Mouse (Mus musculus) common myeloid progenitor, adult 5-6 weeks (primary cell): ENCODE results near the gene Trmu. TPM values are rescaled to one million over a fixed set of nuclear protein-coding genes. Genes with fewer than 3 reads are reported as not detected.
A peak's percentile ranks its signal among the peaks of the same experiment; 100 is the strongest.
"Not testable (repeated sequence)": the region's sequence is repeated elsewhere in the genome, so short reads cannot be mapped to it uniquely, and the experiment has no call there.

Experiments used
- ATAC-seq: replicated peaks from 2 replicates; pipeline ENCODE4 v1.8.0; 2016; ENCODE audit warnings: low read depth, mild to moderate bottlenecking, moderate TSS enrichment, inconsistent platforms; ENCODE audit not compliant: poor library complexity, severe bottlenecking
- total RNA-seq: library from RNA; stranded (forward); fragments of 200-1000, 187-1606 nt; gene quantifications from 2 replicates; pipeline ENCODE4 v1.2.3, GENCODE M21; 2017

Gene Trmu
- total RNA-seq: 30.2 and 30.9 TPM in 2 replicates

DNA sequence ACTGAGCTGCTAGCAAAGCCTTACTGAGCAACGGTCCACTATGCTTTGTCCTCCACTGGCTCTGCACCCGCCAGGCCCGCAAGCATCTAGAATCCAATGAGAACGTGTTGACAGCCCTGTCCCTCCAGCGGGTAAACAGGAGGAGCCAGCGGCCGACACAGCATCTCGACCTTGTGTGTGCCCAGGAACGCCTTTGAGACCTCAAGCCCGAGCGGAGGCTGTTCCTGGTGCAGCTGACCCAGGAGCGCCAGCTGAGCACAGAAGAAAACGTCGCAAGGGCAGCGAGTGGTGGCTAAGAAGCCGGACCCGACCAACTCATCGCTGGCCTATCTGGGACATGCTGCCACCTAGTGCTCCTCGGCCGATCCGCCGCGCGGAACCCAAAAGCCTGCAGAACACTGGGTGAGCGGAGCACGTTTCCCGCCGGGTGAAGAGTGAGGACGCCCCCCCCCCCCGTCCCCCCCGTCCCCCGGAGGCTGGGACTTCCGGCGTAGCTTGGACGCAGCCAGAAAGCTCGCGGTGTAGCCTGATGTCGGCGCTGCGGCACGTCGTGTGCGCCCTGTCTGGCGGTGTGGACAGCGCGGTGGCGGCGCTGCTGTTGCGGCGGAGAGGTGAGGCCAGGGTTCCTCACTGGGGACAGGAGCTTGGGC, at the start of gene Trmu:
Gene Trmu, plus strand, starts transcription at position 465 of the 650 bp plus-strand sequence.
- ATAC-seq: peak; percentile 93

DNA sequence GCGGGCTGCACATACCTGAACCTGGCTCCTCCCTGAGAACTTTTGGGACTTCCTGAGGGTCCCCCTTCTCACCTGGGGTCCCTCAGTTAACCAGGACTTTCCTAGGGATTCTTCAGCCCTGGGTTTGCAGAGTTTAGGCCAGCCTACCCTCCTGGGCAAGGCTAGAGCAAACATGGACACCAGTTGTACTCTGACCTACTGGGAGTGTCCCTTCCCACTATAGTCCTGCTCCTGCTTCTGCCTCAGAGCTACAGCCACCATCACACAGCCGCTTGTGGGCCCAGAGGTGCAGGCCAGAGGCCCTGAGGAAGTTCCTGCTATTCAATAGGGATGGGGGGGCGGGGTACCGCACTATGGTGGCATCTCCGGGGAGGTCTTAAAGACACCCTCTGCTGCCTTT, 49.6 kb upstream of the Trmu start:
- ATAC-seq: no peak

DNA sequence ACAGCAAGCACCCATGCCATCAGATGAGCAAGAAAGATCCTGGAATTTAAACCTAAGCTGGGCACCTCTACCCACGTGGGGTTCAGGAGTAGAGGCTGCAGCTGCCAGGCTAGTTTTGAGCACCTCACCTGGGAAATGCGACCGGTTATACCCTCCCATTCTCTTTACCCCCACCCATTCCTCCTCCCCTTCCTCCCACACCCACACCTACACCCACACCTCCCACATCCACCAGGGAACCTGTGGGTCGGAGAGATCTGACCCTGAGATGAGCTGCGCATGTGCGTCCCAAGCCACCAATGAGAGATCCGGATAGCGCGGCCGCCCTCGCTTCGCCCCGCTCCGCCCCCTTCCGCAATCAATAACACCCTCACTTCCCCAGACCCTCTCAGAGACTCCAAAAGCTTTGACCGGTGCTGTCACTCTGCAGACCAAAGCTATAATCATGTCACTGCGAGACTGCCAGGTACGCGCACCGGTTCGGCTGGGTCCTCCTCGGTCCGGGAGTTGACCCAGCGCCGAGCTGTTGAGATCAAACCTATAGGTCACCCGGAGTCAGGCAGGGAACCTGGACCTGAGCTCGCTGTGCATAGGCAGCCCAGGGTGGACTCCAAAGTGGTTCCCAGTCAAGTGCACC, 47.0 kb upstream of the Trmu start, which contains the start of gene Ttc38:
Gene Ttc38, plus strand, starts transcription at position 353 of the 637 bp plus-strand sequence.
- peak; percentile 90 for ATAC-seq

DNA sequence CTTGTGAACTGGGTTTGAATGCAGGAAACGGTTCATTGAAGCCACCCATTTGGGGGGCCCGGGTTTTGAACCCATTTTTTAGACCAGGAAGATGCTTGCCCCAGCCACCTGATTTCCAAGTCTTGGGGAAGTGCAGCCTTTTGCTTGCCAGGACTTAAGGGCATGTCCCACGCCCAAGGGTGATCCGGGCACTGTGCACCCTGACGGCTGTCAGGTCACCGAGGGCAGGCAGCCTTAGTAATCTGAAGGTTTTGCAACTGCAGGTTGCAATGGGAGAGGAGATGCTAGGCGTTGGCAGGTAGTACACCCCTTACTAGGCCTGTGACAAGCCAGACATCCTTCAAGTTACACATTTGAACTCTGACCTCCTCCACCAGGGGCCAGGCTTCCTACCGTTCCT, 46.5 kb upstream of the Trmu start:
- no peak for ATAC-seq

DNA sequence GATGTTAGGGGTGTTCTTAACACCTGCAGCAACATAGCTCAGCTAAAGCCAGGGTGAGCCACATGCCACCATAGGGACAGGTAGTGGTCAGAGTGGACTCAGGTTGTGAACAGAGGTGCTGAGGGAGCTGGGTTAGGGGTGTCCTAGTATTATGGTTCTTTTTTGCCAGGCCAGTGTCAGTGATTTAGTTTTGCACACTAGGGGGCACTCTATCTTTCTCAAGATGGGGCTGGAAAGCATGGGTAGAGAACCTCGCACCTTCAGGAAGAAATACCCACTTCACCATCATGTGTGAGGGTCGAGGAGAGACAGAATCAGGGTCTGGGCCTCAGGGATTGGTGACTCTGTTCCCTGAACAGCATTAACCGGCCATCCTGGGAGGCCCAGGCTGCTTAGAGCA, 43.8 kb upstream of the Trmu start:
- no peak for ATAC-seq

DNA sequence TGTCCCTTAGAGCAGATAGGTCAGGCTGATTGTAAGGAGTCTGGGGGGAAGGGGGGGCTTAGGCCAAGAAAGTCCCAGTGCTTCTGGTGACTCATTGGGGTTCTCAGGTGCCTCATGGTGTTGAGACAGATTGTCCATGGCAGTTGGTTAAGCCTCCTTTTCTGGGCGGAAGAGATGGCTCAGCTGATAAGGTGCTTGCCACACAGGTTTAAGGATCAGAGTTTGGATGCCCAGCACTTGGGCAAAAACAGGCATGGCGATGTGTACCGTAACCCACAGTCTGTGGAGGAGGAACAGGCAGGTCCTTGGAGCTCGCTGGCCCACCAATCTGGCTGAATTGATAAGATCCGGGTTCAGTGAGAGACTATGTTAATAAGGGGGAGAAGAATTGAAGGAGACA, 42.2 kb upstream of the Trmu start:
- ATAC-seq: no peak

DNA sequence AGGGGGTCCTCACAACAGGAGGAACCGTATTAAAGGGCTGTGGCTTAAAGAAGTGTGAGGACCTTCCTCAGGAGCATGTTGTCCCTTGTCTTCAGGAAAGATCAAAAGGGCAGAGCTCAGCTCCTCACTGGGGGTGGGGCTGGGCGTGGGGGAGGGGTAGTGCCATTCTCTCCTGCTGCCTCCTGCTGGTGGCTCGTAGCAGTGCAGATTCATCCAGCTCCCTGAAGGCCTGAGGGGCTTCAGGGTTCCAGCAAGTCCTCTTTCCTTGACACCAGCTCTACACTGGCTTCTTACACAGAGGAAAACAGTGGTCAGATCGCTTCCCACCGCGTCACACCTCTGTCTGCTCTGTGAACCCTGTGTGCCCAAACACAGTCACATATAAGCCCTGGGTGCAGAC, 38.1 kb upstream of the Trmu start:
- ATAC-seq: no peak

DNA sequence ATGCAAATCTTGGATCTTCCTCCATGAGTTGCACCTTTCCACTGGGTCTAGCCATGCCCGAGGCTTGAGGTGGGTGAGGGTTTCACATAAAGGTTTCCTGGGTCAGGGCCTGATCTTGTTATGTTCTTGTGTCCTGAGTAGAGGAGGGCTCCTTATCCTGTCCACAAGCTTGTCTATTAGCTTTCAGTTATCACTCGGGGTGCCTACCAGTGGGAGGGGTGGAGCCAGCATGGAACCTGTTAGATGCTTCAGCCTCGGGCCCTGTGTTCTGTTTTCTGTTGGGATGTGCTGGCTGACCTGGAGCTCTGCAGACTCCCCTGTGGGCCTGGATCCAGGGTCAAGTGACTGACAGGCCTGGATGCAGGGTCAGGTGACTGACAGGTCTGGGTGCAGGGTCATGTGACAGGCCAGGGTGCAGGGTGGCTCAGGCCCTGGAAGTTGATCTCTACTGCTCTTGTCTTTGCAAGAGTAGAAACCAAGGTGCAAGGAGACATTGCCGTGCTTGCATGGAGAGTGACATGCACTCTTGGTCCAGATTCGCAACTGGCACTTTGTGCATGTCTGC, 37.2 kb upstream of the Trmu start:
- ATAC-seq: no peak

DNA sequence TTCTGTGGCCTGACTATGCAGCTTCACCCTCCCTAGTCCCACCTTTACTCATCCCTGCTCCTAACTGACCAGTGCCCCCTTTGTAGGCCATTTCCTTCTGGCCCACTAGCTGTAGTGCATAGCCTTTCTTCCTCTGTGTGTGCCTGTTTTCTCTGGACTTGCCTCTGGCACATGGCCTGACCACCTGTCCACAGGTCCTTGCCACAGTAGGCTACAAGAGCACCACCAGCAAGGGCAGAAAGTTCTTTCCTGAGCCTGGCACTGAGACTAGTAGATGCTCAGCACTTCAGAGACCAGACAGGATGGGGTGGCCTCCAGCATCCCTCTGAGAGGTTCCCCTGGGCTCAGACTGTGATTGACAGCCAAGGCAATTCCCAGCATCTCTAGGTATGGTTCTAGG, 34.0 kb upstream of the Trmu start:
- ATAC-seq: no peak

DNA sequence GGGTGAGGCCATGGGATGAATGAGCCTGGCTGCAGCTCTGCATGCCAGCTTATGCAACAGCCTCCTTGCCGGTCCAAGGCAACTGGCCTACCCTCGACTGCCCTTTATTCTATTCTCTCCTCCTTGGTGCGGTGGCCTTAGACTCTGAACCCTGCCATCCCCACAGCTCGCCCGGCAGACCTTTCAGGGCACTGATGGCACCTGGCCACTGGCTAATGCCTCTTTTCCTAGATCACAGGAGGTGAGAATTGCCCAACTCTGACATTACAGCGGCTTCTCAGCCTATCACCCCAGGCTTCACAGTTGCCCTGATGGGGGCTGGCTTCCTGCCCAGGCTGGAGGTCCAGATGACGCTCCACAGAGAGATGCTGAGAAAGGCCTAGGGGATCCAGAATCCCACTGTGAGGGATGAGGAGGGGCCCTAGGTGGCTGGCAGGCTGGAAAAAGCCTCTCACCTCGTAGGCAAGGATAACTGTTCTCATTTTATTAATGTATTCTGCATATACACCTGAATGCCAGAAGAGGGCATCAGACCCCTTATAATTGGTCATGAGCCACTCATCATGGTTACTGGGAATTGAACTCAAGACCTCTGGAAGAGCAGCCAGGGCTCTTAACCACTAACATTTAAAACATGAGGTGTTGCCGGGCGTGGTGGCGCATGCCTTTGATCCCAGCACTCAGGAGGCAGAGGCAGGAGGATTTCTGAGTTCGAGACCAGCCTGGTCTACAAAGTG, 27.3 kb upstream of the Trmu start:
- 0 out of 2 replicates have a peak, but pooled peaks have one; percentile 54 for ATAC-seq

DNA sequence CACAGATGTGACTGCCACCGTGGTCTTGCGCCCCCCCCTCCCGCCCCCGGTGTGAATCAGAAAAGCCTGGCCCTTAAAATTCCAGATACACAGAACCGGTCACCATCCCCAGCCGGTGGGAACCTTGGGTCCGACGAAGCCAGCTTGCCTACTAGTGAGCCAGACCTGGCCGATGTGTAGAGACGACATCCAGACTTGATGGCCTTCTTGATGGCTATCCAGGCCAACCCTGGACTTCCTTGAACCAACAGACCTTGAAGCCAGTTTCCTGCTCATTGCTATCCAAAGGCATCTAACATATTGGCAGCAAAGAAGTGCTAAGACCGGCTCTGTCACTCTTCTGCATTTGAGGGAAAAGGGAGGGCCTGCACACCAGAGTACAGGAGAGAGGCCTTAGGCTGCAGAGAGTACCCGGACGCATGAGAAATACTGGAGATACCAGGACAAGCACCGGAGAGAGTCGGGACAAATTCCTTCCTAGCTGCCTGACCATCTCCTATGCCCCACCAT, 20.1 kb upstream of the Trmu start:
- no peak; the same call in 1 of the 2 replicates for ATAC-seq

DNA sequence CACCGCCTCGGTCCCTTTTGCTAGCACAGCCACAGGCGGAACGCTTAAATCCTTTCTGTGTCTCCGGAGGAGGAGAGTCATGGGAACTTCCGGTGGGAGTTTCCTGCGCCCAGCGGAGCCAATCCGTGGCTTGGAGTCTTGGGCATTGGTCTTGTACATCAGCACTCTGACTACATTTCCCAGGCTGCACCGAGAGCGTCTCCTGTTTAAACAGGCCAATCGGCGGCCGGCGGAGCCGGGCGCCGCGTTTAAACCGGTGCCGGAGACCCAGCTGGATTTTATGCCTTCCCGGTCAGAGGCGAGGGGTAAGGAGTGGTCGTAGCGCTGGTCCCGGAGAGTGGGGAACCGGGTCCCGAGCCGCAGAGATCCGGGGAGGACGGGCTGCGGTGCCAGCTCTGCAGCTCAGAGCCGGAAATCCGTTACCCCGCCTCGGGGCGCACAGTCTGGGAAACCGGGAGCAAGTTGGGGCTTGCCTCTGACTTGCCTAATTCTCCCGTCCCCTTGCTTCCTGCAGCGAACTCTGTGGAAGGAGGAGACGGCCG, 19.6 kb upstream of the Trmu start, which contains the start of gene Gtse1:
Gene Gtse1, plus strand, starts transcription at position 256 of the 542 bp plus-strand sequence.
- peak; percentile 99 for ATAC-seq

DNA sequence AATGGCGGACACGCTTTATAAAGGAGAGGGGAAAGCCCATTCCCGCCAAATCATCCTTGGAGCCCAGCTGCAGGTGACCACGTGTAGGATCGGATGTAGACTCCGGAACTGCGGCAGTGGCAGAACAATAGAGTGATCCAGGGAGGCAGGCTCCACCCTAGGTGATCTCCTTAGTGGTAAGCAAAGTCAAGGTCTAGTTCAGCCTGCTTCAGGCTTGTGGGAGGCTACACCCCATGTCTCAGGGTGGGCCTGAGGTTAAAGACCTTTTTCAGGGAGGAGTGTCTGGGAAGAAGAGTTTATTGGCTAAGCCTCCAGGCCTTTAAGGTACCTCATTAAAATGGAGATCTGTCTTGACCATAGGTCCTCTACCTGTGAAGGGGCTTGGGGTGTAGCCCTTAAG, 13.2 kb upstream of the Trmu start:
- not testable (repeated sequence) for ATAC-seq

DNA sequence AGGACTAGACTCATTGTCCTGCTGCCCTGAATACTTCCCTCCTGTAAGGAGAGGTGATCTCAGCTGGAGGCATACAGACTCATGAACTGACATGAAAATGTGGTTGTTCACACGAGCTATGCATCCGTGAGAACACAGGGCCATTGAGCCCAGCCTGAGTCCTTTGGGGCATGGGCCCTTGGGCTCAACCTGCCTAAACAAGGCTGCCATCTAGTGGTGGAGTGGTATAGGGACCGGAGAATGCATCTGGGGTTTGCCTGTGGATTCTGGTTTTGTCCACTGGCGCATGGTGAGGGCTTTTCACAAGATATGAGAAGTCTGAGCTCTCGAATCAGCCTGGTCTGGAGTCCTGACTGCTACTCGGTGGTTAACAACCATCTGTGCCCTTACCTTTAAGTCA, 11.4 kb upstream of the Trmu start:
- peak; percentile 92 for ATAC-seq

DNA sequence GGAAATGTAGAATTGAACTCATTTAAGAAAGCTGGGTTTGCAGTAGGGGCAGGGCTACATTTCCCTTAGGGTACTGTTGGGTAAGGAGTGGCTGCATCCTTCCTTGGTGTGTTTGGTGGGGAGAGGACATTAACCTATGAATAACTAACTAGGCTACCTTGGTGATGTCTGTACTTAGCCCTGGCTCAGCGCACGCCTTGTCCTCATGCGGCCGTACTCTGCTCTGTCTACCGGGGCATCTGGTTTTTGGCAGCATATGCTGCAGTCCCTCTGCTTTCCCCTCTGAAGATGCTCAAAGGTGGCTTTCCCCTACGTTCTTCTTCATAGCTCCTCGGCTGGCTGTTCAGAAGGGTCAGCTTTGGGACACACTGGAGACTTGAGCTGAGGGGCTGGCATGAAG, 1.8 kb upstream of the Trmu start:
- ATAC-seq: no peak

DNA sequence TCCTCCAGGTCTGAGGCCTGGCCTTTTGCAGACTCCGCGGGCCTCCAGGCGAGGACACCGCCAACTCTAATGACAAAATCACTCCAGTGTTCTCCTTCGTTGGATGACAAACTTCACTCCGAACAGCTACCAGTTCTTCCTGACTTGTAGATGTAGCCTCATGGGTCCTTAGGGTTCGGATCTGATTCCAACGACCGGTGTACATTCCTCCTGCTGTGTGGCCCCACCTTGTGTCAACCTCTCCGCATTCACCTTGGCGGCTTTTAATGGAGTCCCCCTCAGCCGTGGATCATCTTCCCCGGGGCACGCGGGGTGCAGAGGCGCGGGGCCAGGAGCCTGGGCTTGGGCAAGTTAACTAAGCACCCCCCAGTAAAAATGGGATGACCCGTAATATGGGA, 385 bp downstream of the Trmu start:
- no peak for ATAC-seq

DNA sequence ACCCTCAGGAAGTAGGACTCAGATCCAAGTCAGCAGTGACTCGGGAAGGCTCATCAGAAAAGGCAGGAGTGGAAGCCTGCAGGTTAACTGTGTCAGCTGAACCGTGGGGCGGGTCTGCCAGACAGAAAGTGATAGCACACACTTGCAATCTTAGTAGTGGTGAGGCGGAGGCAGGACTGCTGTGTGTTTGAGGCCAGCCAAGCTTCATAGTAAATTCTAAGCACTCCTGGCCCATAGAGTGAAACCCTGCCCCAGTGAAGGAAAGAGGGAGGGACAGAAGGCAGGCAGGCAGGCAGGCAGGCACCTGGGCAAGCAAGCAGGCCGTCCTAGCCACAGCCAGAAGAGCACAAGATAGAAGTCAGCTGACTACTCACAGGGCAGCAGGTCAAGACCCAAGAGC, 6.5 kb downstream of the Trmu start:
- ATAC-seq: no peak

DNA sequence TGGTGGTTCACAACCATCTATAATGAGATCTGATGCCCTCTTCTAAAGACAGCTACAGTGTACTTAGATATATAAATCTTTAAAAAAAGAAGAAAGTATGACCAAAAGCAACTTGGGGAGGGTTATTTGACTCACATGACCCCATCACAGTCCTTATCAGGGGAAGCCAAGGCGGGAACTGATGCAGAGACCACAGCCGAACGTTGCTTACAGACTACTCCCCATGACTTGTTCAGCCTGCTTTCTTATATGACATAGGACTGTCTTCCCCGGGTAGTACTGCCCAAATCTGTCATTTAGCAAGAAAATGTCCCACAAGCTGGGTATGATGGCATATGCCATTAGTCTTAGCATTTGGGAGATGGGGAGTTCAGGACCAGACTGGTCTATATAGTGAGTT, 10.1 kb downstream of the Trmu start:
- peak; percentile 32; the same call in 1 of the 2 replicates for ATAC-seq

DNA sequence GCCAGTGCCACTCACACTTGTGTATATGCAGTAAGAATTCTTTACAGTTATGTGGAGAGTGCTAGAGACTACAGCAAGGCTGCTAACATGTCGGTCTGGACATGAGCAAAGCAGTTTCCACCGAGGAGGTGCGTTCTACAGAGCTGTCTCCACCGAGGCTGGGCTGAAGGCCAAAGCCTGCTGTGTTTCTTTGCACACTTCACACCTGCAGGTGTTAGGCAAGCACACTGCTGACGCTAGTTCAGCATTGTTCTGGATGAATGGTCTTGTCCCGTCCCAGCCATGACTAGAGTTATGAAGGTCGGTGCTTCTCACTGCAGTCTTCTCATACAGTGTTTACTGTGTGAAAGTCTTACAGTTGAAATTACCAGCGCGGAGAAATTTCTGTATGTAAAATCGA, 12.9 kb downstream of the Trmu start:
- ATAC-seq: no peak

DNA sequence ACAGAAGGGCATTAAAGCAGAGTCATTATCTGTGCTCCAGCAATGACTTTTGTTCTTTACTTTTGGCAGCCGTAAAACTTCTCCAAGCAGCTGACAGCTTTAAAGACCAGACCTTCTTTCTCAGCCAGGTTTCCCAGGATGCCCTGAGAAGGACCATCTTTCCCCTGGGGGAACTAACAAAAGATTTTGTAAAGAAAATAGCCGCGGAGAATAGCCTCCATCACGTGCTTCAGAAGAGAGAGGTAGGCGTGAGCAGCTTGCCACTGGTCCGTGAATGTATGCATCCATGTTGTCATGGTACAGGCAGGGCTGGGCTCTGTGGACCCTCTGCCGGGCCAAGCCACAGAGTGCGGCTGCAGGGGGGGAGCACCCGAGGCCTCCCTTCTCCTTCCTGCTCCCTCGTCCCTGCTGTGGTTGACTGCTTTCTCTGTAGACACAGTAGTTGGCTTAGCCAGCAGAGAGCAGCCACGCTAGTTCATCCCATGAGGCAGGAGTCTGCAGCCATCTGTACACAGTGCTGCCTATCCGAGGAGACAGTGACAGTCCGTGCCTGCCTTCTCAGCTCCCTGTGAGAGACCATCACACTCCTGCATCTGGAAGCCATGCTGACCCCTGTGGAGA, 13.5 kb downstream of the Trmu start:
- no peak for ATAC-seq
